Comparison of ENCODE assay signal across 18 mouse cellular contexts in the genomic region with DNA sequence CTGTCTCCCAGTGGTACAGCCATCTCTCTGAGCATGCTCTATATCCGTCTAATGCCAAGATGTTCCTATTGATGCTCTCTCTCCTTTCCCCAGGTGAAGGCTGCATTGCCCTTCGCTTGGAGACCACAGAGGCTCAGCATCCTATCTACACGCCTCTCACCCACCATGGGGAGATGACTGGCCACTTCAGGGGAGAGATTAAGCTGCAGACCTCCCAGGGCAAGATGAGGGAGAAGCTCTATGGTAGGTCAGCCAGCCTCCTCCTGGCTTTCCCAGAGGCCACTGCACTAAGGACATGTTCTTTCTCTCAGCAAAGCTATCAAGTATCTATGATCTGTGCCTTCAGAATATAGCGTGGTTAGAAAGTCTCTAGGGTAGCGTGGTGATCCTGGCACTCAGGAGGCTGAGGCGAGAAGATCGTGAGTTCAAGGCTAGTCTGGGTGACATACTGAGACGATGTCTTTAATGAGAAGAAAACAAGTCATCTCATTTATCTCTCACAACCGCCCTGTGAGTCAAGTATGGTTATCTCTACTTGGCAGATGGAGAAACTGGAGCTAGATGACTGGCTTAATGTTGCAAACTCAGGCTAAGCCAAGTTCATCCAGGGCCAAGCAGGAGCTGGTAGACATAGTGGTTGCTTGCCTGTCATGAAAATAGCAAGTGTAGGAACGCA. TPM values are rescaled to one million over a fixed set of nuclear protein-coding genes. Genes with fewer than 3 reads are reported as not detected.
DNase-seq lines count a peak whose midpoint lies in the region; ATAC-seq and TF ChIP-seq lines count a peak whose summit lies in the region.
"Had no signal": no experiment of that assay in that cellular context is flagged by ENCODE, and none has a peak within 500 bp of the region (broad histone marks: within the 10 kb centered on the region; RNA-seq: fewer than 3 reads in every experiment).

No protein-coding gene starts in this region.

- no peaks in the 10 kb centered on the region for H3K27me3 ChIP-seq in lung, embryonic 14.5 days (ENCODE audit: insufficient read depth, low read length)
- H3K27me3 ChIP-seq in intestine, embryonic 16.5 days (replicated peaks; ENCODE audit: control insufficient read depth, insufficient read depth, low read length): no peaks in the 10 kb centered on the region
- H3K27me3 ChIP-seq: embryonic facial prominence, embryonic 13.5 days; forebrain, embryonic 13.5 days; hindbrain, embryonic 13.5 days had no signal

- no peak overlapping the region for H3K27ac ChIP-seq in lung, embryonic 14.5 days (ENCODE audit: low read depth)
- H3K27ac ChIP-seq in intestine, embryonic 16.5 days (ENCODE audit: low read length): no peak overlapping the region
- H3K27ac ChIP-seq: embryonic facial prominence, embryonic 13.5 days; forebrain, embryonic 13.5 days; hindbrain, embryonic 13.5 days; limb, embryonic 13.5 days had no signal

- no peak overlapping the region for H3K4me2 ChIP-seq in lung, embryonic 14.5 days
- H3K4me2 ChIP-seq in intestine, embryonic 16.5 days (ENCODE audit: low read depth, low read length): no peak overlapping the region
- H3K4me2 ChIP-seq: embryonic facial prominence, embryonic 13.5 days; forebrain, embryonic 13.5 days; hindbrain, embryonic 13.5 days; limb, embryonic 13.5 days had no signal

- TF ChIP-seq CTCF in lung, embryonic 14.5 days (IDR thresholded peaks at IDR 0.05; ENCODE audit: low read depth): no peak

- H3K9me3 ChIP-seq in lung, embryonic 14.5 days (ENCODE audit: low read depth, low read length): no peaks in the 10 kb centered on the region
- H3K9me3 ChIP-seq in intestine, embryonic 16.5 days (ENCODE audit: control insufficient read depth, low read length): no peaks in the 10 kb centered on the region
- H3K9me3 ChIP-seq: hindbrain, embryonic 13.5 days; limb, embryonic 13.5 days had no signal

- H3K36me3 ChIP-seq in lung, embryonic 14.5 days (ENCODE audit: insufficient read depth): no peaks in the 10 kb centered on the region
- no peaks in the 10 kb centered on the region for H3K36me3 ChIP-seq in intestine, embryonic 16.5 days (ENCODE audit: control insufficient read depth, insufficient read depth, low read length)
- H3K36me3 ChIP-seq: embryonic facial prominence, embryonic 13.5 days; limb, embryonic 13.5 days had no signal

- WGBS in lung, embryonic 14.5 days: 71% methylated on average over 10 of the region's 10 CpGs
- WGBS in intestine, embryonic 16.5 days: 79% methylated on average over 10 of the region's 10 CpGs

- H3K9ac ChIP-seq in lung, embryonic 14.5 days: no peak overlapping the region
- H3K9ac ChIP-seq in intestine, embryonic 16.5 days (ENCODE audit: low read depth, low read length): no peak overlapping the region
- H3K9ac ChIP-seq: embryonic facial prominence, embryonic 13.5 days; forebrain, embryonic 13.5 days; hindbrain, embryonic 13.5 days; limb, embryonic 13.5 days had no signal

- H3K4me3 ChIP-seq in lung, embryonic 14.5 days (ENCODE audit: low read depth, low read length): no peak overlapping the region
- no peak overlapping the region for H3K4me3 ChIP-seq in intestine, embryonic 16.5 days (ENCODE audit: low read length)
- H3K4me3 ChIP-seq: embryonic facial prominence, embryonic 13.5 days; forebrain, embryonic 13.5 days; hindbrain, embryonic 13.5 days; limb, embryonic 13.5 days had no signal

- peak; percentile 21; the same call in 1 of the 2 replicates for ATAC-seq in lung, embryonic 14.5 days (ENCODE audit: insufficient read depth)
- ATAC-seq in intestine, embryonic 16.5 days: peak; percentile 52; the same call in 1 of the 2 replicates
- peak; percentile 92 for ATAC-seq in megakaryocyte progenitor cell, adult 5-6 weeks (replicated peaks; ENCODE audit: poor library complexity)
- ATAC-seq: forebrain, embryonic 13.5 days; midbrain, embryonic 16.5 days had no signal

- no peak for DNase-seq in lung, embryonic 14.5 days
- no peak for DNase-seq in lung, postnatal 4 days
- DNase-seq in c-Kit-negative CD71-positive TER-119-positive erythroid progenitor cells, embryonic 14.5 days (ENCODE audit: low read depth, low spot score): peak; percentile 81
- no peak for DNase-seq in cerebellum, adult 11-12 months
- DNase-seq in layer of hippocampus, postnatal 14 days (ENCODE audit: low spot score in 2 of 2): no peak
- DNase-seq in adrenal gland, adult (ENCODE audit: inconsistent age in 2 of 2, low spot score in 1 of 2): no peak
- DNase-seq: adrenal gland, postnatal 25 days; cerebellum, adult 18-20 months; kidney, adult 2 months; right cerebral cortex, postnatal 14 days; thymus, adult 2 months had no signal

- H3K4me1 ChIP-seq in lung, embryonic 14.5 days (ENCODE audit: insufficient read depth): no peaks in the 10 kb centered on the region
- no peaks in the 10 kb centered on the region for H3K4me1 ChIP-seq in intestine, embryonic 16.5 days (ENCODE audit: control insufficient read depth, insufficient read depth, low read length)
- H3K4me1 ChIP-seq: embryonic facial prominence, embryonic 13.5 days; hindbrain, embryonic 13.5 days; limb, embryonic 13.5 days had no signal

RNA-seq across cellular contexts. Expression of a gene that starts 43.6 kb away (rescaled TPM):
- polyA plus RNA-seq in lung, embryonic 14.5 days (2014; fragmentation: Nextera tagmentation; extraction: Ambion mirVana): 27.0 and 31.5 TPM in 2 replicates
- 21.7 and 24.6 TPM in 2 replicates for polyA plus RNA-seq in intestine, embryonic 16.5 days (2015; fragmentation: Nextera tagmentation; extraction: Ambion mirVana)
- 21.4 and 24.8 TPM in 2 replicates for total RNA-seq in megakaryocyte progenitor cell, adult 5-6 weeks (2015)
- 30.2 and 40.9 TPM in 2 replicates for total RNA-seq in megakaryocyte progenitor cell, adult 5-6 weeks (2017)
- 10 to 100 TPM; 53.9 to 61.1 TPM for total RNA-seq in layer of hippocampus, postnatal 14 days (2021)

Comparison
In these comparisons a context has a peak if more than half of its experiments do, and no peak if none do; other contexts are left out.
1. ATAC-seq: peak in every context shown above with its lines; median percentile 92 in megakaryocyte progenitor cell, adult 5-6 weeks; 52 in intestine, embryonic 16.5 days; 21 in lung, embryonic 14.5 days.